Mouse (Mus musculus) Muller cell, postnatal 12 days (primary cell): ENCODE data around the gene Cep83.

Experiments used
- DNase-seq: peaks from one replicate; pipeline ENCODE4 v3.0.0-alpha.2; 2015; ENCODE audit errors: inconsistent ontology term

The Cep83 gene

DNA sequence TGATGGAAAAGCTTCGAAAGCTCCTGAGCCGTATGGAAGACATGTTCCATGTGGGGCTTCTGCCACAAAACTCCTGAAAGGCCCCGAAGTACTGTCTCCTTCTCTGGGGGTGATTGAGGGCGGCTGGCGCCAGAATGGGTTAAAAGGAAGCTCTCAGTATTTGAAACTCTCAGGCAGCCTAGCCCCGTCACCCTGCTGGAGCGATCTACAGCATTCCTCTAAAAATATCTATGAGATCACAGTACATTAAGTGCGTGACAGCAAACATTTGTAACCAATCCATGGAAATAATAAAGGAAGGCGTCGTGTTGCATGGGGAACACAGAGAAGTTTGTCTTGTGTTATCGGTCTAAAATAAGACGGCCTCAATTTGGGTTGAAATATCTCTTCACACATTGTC, 138.0 kb downstream of the Cep83 start:
- no peak for DNase-seq

GRCm38 (mm10) chr10:94827325-94827724, 138.9 kb downstream of the Cep83 start:
- no peak for DNase-seq

DNA sequence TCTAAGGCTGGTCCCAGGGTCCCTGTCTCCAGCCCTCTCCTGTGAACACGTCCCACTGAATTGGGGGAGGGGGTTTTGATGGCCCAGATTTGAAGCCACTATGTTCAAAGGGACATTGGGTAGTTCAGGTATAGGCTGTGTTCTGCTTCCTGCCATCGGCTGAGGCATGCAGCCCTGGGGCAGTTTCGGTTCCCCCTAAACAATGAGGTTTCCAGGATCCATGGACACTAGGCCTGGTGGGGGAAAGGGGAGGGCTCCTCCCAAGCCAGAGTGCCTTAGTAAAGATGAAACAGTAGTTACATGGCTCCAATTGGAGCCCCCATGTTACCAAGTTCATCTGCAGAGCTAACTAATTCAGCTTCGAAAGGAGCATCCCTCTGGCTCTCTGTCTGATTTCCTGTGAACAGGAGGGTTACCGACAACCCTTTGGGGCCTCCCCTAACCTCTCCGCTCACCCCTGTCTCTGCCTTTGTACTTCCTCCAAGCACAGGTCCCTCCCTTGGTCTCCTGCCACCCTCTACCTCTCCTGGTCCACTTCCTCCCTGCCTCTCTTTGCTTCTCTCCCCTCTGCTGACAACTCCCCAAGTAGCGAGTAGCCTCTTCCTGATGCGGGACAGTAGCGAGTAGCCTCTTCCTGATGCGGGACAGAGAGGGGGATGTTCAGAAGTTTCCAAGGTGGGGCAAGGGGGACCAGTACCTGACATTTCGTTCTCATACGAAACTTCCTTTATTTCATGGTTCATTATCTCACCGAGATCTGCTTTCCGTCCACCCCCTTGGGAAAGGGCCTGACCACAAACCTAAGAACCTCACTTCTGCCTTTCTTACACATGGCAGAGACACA, 139.7 kb downstream of the Cep83 start:
- no peak for DNase-seq

GRCm38 (mm10) chr10:94828734-94829230, 140.3 kb downstream of the Cep83 start:
- DNase-seq: no peak

- DNase-seq: peak; percentile 75
These were observed 141.0 kb downstream of the Cep83 start for GRCm38 (mm10) chr10:94829407-94829806.

GRCm38 (mm10) chr10:94835874-94836273, 147.4 kb downstream of the Cep83 start:
- no peak for DNase-seq
